Mouse (Mus musculus): Measurements from ENCODE around the gene Fcgr1.

GRCm38 (mm10) chr3:96334175-96335162 lies 40.7 kb upstream of the Fcgr1 start:
- no peak for TF ChIP-seq CTCF (IDR thresholded peaks at IDR 0.05)
- no peak for TF ChIP-seq EP300 (IDR thresholded peaks at IDR 0.05)

Data from lung, postnatal 0 days (tissue).